Mouse (Mus musculus) naive thymus-derived CD4-positive, alpha-beta T cell, adult 2 months (primary cell): ENCODE data around the gene Iqschfp.

Experiments
- DNase-seq: peaks from one replicate; pipeline ENCODE4 v3.0.0-alpha.2; 2011; ENCODE audit warnings: low read depth

Iqschfp gene

GRCm38 (mm10) chr3:68647282-68647681, 755.2 kb downstream of the Iqschfp start:
- DNase-seq = no peak

GRCm38 (mm10) chr3:68650251-68650650, 758.2 kb downstream of the Iqschfp start:
- no peak for DNase-seq

- DNase-seq = no peak
Observed at GRCm38 (mm10) chr3:68656607-68657352, 764.7 kb downstream of the Iqschfp start.

GRCm38 (mm10) chr3:68657589-68658245, 765.7 kb downstream of the Iqschfp start:
- no peak for DNase-seq

- DNase-seq = no peak
Observed at GRCm38 (mm10) chr3:68659996-68660395, 768.0 kb downstream of the Iqschfp start.

GRCm38 (mm10) chr3:68660538-68660937, 768.5 kb downstream of the Iqschfp start:
- DNase-seq = no peak

- no peak for DNase-seq
Observed at GRCm38 (mm10) chr3:68662386-68662785, 770.4 kb downstream of the Iqschfp start.

GRCm38 (mm10) chr3:68664337-68664736, 772.3 kb downstream of the Iqschfp start:
- DNase-seq = no peak

- no peak for DNase-seq
Observed at GRCm38 (mm10) chr3:68666377-68666776, 774.3 kb downstream of the Iqschfp start.

- no peak for DNase-seq
Observed at GRCm38 (mm10) chr3:68667852-68668251, 775.8 kb downstream of the Iqschfp start.

GRCm38 (mm10) chr3:68669418-68669974, 777.5 kb downstream of the Iqschfp start:
- DNase-seq = no peak

- DNase-seq = no peak
Observed at GRCm38 (mm10) chr3:68674721-68675120, 782.7 kb downstream of the Iqschfp start.

GRCm38 (mm10) chr3:68675216-68675835, 783.3 kb downstream of the Iqschfp start:
- no peak for DNase-seq
